Mouse (Mus musculus) cerebellum, postnatal 4 days (tissue): Measurements from ENCODE around the gene Tas1r3.
A peak's percentile ranks its signal among the peaks of the same experiment; 100 is the strongest.

ENCODE experiments used
- DNase-seq, 2 experiments: peaks; one replicate each; pipeline ENCODE4 v3.0.0; 2022; ENCODE audit warnings: low spot score in 2 of 2, mixed read lengths in 1 of 2

Gene Tas1r3

GRCm38 (mm10) chr4:155887674-155888073 lies 24.5 kb upstream of the Tas1r3 start:
- no peak for DNase-seq

- no peak for DNase-seq
These were observed 23.2 kb upstream of the Tas1r3 start for GRCm38 (mm10) chr4:155886330-155886729.

- no peak for DNase-seq
These were observed 20.4 kb upstream of the Tas1r3 start for GRCm38 (mm10) chr4:155883587-155883986.

GRCm38 (mm10) chr4:155871404-155871803 lies 8.2 kb upstream of the Tas1r3 start:
- DNase-seq = no peak

GRCm38 (mm10) chr4:155869317-155870033 lies 6.3 kb upstream of the Tas1r3 start, which contains the start of the genes Cptp and Ints11:
TSS of gene Cptp (minus strand) at chr4:155869440.
TSS of gene Ints11 (plus strand) at chr4:155869546.
- peak; percentile 90 to 95 for DNase-seq

- no peak for DNase-seq
These were observed 5.6 kb upstream of the Tas1r3 start for GRCm38 (mm10) chr4:155868614-155869298.

GRCm38 (mm10) chr4:155861787-155862186 lies 1.4 kb downstream of the Tas1r3 start:
- DNase-seq = no peak

- DNase-seq = peak in 1 of 2 experiments; percentile 37
These were observed 3.8 kb downstream of the Tas1r3 start for GRCm38 (mm10) chr4:155859318-155859717.

GRCm38 (mm10) chr4:155856881-155857280 lies 6.3 kb downstream of the Tas1r3 start:
- DNase-seq = no peak

- DNase-seq = no peak
These were observed 7.1 kb downstream of the Tas1r3 start for GRCm38 (mm10) chr4:155856071-155856470.

GRCm38 (mm10) chr4:155854991-155855390 lies 8.2 kb downstream of the Tas1r3 start:
- DNase-seq = no peak

- no peak for DNase-seq
These were observed 9.7 kb downstream of the Tas1r3 start for GRCm38 (mm10) chr4:155853421-155853820.

- DNase-seq = no peak
These were observed 11.2 kb downstream of the Tas1r3 start for GRCm38 (mm10) chr4:155851951-155852411.

GRCm38 (mm10) chr4:155851368-155851767 lies 11.8 kb downstream of the Tas1r3 start:
- DNase-seq = no peak

- no peak for DNase-seq
These were observed 13.2 kb downstream of the Tas1r3 start for GRCm38 (mm10) chr4:155849792-155850451.

GRCm38 (mm10) chr4:155849391-155849790 lies 13.8 kb downstream of the Tas1r3 start:
- DNase-seq = no peak

- DNase-seq = no peak
These were observed 14.6 kb downstream of the Tas1r3 start for GRCm38 (mm10) chr4:155848434-155849095.

- DNase-seq = peak in 1 of 2 experiments; percentile 37
These were observed 15.4 kb downstream of the Tas1r3 start for GRCm38 (mm10) chr4:155847591-155848352.

- peak; percentile 97 to 98 for DNase-seq
These were observed 16.1 kb downstream of the Tas1r3 start, which contains the start of gene Dvl1 for GRCm38 (mm10) chr4:155846871-155847578. TSS of gene Dvl1 (plus strand) at chr4:155847402.

- no peak for DNase-seq
These were observed 19.9 kb downstream of the Tas1r3 start for GRCm38 (mm10) chr4:155843231-155843630.
